ENCODE assay signal across 25 mouse cellular contexts in the genomic region with DNA sequence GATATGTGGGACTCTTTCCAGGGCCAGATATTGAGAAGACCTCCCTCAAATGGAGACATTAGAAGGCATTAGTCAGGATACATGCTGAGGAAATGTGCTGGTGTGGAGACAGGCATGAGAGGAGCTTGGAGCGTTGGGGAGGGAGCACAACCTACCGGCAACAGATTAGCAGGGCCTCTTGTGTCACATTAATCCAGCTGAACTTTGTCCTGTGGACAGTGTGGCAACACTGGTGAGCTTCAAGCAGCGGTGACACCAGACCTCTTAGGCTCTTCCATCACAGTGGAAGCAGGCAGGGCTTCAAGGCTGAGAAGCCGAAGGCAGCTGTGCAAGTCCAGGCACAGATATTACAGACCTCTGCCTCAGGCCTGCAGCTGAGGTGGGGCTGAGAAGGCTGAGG. TPM values are rescaled to one million over a fixed set of nuclear protein-coding genes. Genes with fewer than 3 reads are reported as not detected.
"Had no signal": no experiment of that assay in that cellular context is flagged by ENCODE, and none has a peak within 500 bp of the region (broad histone marks: within the 10 kb centered on the region; RNA-seq: fewer than 3 reads in every experiment).

No protein-coding gene starts in this region.

- H3K9ac ChIP-seq: limb, embryonic 13.5 days; liver, embryonic 14.5 days; lung, embryonic 15.5 days; midbrain, embryonic 13.5 days; neural tube, embryonic 13.5 days; stomach, embryonic 15.5 days had no signal

- ATAC-seq: inflammation-experienced regulatory T-cells, adult 6 months; midbrain, embryonic 13.5 days; midbrain, embryonic 16.5 days had no signal

- H3K4me3 ChIP-seq: limb, embryonic 10.5 days; limb, embryonic 13.5 days; lung, embryonic 15.5 days; megakaryocyte, embryonic 14.5 days; midbrain, embryonic 10.5 days; midbrain, embryonic 13.5 days; myocyte; neural tube, embryonic 13.5 days; stomach, embryonic 15.5 days had no signal

- H3K4me2 ChIP-seq: limb, embryonic 13.5 days; lung, embryonic 15.5 days; midbrain, embryonic 13.5 days; neural tube, embryonic 13.5 days; stomach, embryonic 15.5 days had no signal

- H3K36me3 ChIP-seq: limb, embryonic 10.5 days; limb, embryonic 13.5 days; lung, embryonic 15.5 days; midbrain, embryonic 10.5 days; midbrain, embryonic 13.5 days; neural tube, embryonic 13.5 days; stomach, embryonic 15.5 days had no signal

- H3K4me1 ChIP-seq: limb, embryonic 13.5 days; lung, embryonic 15.5 days; megakaryocyte, embryonic 14.5 days; midbrain, embryonic 10.5 days; midbrain, embryonic 13.5 days; neural tube, embryonic 13.5 days; stomach, embryonic 15.5 days had no signal

- DNase-seq: kidney, adult 18-20 months; kidney, adult 9 months; kidney, postnatal 14 days; kidney, postnatal 4 days; lung, postnatal 10 days; lung, postnatal 36 days; thymus, postnatal 25 days had no signal

- H3K9me3 ChIP-seq: limb, embryonic 10.5 days; limb, embryonic 13.5 days; lung, embryonic 15.5 days; megakaryocyte, embryonic 14.5 days; midbrain, embryonic 10.5 days; midbrain, embryonic 13.5 days; neural tube, embryonic 13.5 days; stomach, embryonic 15.5 days had no signal

- H3K27ac ChIP-seq: limb, embryonic 10.5 days; limb, embryonic 13.5 days; liver, embryonic 14.5 days; lung, embryonic 15.5 days; midbrain, embryonic 10.5 days; midbrain, embryonic 13.5 days; neural tube, embryonic 13.5 days; stomach, embryonic 15.5 days had no signal

- H3K27me3 ChIP-seq: lung, embryonic 15.5 days; midbrain, embryonic 13.5 days; neural tube, embryonic 13.5 days; stomach, embryonic 15.5 days had no signal

RNA-seq across cellular contexts. Expression of a gene that starts 9.0 kb away (rescaled TPM):
- total RNA-seq: layer of hippocampus, adult 18-20 months; layer of hippocampus, postnatal 14 days; left cerebral cortex, adult 8-10 months; left cerebral cortex, postnatal 25 days; monocyte, adult 5-6 weeks; neutrophil, adult 5-6 weeks had no signal
- polyA plus RNA-seq: limb, embryonic 10.5 days had no signal
